Mouse (Mus musculus): ENCODE data around the gene Elp5.
"Not testable (repeated sequence)": the region's sequence is repeated elsewhere in the genome, so short reads cannot be mapped to it uniquely, and the experiment has no call there.

DNA sequence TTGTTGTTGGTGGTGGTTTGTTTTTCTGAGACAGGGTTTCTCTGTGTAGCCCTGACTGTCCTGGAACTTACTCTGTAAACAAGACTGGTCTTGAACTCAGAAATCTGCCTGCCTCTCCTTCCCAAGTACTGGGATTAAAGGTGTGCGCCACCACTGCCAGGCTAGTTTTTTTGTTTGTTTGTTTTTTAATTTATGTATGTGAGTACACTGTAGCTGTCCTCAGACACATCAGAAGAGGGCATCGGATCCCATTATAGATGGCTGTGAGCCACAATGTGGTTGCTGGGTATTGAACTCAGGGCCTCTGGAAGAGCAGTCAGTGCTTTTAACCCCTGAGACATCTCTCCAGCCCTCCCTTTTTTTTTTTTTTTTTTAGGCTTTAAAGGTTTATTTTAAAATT lies 33.9 kb upstream of the Elp5 start:
- not testable (repeated sequence) for TF ChIP-seq FLI1 (IDR thresholded peaks at IDR 0.05; ENCODE audit: low read length); GATA1 (IDR thresholded peaks at IDR 0.05; ENCODE audit: borderline replicate concordance, low read length)
